Mouse (Mus musculus): ENCODE measurements at regions not wholly inside any gene's neighbourhood (a gene's known extent, or its start where the extent isn't known, plus 50 kb on each side); places are given as distances from the start of the nearest gene placed in this dataset.
"Not testable (repeated sequence)": the region's sequence is repeated elsewhere in the genome, so short reads cannot be mapped to it uniquely, and the experiment has no call there.

GRCm38 (mm10) chrX:170735786-170736185, 63.3 kb downstream of the Asmt start:
- DNase-seq, result peak; percentile 1 to 17

GRCm38 (mm10) chrX:170753507-170754256, 81.2 kb downstream of the Asmt start:
- DNase-seq, result not testable (repeated sequence)

Data from kidney, postnatal 25 days (tissue).